Mouse (Mus musculus) ES-Bruce4 (cell line): ENCODE data around the gene BC037034. TPM values are rescaled to one million over a fixed set of nuclear protein-coding genes. Genes with fewer than 3 reads are reported as not detected.

Experiments used
- H3K27ac ChIP-seq: 2 replicates; pipeline ENCODE4 v1.5.1; 2012; ENCODE audit warnings: low read length, inconsistent platforms; ENCODE audit not compliant: insufficient read depth
- H3K27me3 ChIP-seq: 2 replicates; pipeline ENCODE4 v1.6.1; 2012; ENCODE audit warnings: mild to moderate bottlenecking, low read length, inconsistent platforms; ENCODE audit not compliant: control insufficient read depth, poor library complexity, insufficient read depth, severe bottlenecking
- H3K36me3 ChIP-seq: 2 replicates; pipeline ENCODE4 v1.6.1; 2012; ENCODE audit warnings: inconsistent platforms, mild to moderate bottlenecking, low read length, moderate library complexity; ENCODE audit not compliant: control insufficient read depth, poor library complexity, insufficient read depth, severe bottlenecking
- H3K4me1 ChIP-seq: one replicate; pipeline ENCODE4 v1.8.1; 2011; ENCODE audit warnings: low read length; ENCODE audit not compliant: control insufficient read depth, insufficient read depth
- H3K4me3 ChIP-seq: 2 replicates; pipeline ENCODE4 v1.5.1; 2011; ENCODE audit warnings: low read depth, mild to moderate bottlenecking, low read length
- H3K9ac ChIP-seq: 2 replicates; pipeline ENCODE4 v1.6.1; 2012; ENCODE audit warnings: low read depth, mild to moderate bottlenecking, inconsistent platforms; ENCODE audit not compliant: poor library complexity, severe bottlenecking
- H3K9me3 ChIP-seq: replicated peaks from 2 replicates; pipeline ENCODE4 v1.6.1; 2012; ENCODE audit warnings: mild to moderate bottlenecking, low read length, inconsistent platforms; ENCODE audit not compliant: control insufficient read depth, poor library complexity, insufficient read depth, severe bottlenecking
- CTCF ChIP-seq: IDR thresholded peaks from one replicate; pipeline ENCODE4 v1.8.1; 2011; ENCODE audit warnings: low read depth, low read length
- EP300 ChIP-seq: IDR thresholded peaks from 2 replicates; pipeline ENCODE4 v1.6.1; 2011; ENCODE audit warnings: low read depth, low read length; ENCODE audit not compliant: insufficient read depth
- POLR2A ChIP-seq: IDR thresholded peaks from one replicate; pipeline ENCODE4 v1.8.1; 2011; ENCODE audit warnings: low read length; ENCODE audit not compliant: insufficient read depth
- polyA plus RNA-seq: library from polyadenylated mRNA; stranded (reverse); fragments of >200 nt; gene quantifications from 2 replicates; pipeline ENCODE4 v1.2.4, GENCODE M21; 2011; ENCODE audit warnings: low read depth; ENCODE audit not compliant: missing spikeins, insufficient read depth, insufficient read length

Gene BC037034
- polyA plus RNA-seq, 1 experiment = 14.7 TPM

DNA sequence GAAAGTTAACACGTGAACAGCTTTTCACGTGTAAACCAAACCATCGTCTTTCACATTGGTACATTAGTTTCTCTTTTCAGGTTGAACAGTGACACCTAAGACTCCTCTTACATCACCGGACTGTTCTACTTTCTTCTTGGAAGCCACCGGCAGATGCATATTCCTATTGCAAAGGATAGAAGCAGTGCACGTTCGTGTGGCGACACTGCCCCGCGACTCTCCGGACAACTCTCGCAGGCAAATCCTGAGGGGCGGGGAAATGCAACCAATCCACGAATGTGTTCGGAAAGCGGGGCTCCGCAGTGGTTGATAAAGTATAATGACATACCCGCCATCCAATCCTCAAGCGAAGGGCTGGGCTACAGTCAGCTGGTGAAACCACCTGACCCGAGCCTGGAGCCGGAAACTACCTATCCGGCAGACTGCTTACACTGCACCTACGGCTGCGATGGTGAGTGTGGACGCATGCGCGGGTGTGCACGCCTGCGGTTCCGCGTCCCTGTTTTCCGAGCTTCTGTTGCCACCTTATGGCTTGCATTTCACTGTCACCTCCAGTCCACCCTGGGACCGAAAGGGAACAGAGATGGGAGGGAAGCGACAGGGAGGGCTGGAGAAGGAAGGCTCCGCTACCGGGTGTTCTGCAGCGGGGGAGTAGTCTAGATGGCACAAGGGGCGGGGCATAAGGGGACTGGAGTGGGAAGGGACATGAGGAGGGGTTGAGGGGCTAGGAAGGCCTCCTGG, 8.3 kb downstream of the BC037034 start, which contains the start of gene Lamtor4:
TSS of gene Lamtor4 (plus strand) at position 130 of the 741 bp plus-strand sequence.
- Histone ChIP-seq H3K36me3 (peaks cover 8% of the 10 kb centered on the region; the same call in 1 of the 2 replicates), H3K27ac (0 out of 2 replicates have a peak within 1 kb of the TSS, but pooled peaks have one; percentile 48), H3K9ac (peak within 1 kb of the TSS; percentile 57), H3K4me3 (peak within 1 kb of the TSS; percentile 96), H3K4me1 (no peaks in the 10 kb centered on the region), H3K27me3 (no peaks in the 10 kb centered on the region), H3K9me3 (no peaks in the 10 kb centered on the region)
- TF ChIP-seq CTCF = no peak
- peak; percentile 62 for TF ChIP-seq EP300
- peak; percentile 88 for TF ChIP-seq POLR2A

DNA sequence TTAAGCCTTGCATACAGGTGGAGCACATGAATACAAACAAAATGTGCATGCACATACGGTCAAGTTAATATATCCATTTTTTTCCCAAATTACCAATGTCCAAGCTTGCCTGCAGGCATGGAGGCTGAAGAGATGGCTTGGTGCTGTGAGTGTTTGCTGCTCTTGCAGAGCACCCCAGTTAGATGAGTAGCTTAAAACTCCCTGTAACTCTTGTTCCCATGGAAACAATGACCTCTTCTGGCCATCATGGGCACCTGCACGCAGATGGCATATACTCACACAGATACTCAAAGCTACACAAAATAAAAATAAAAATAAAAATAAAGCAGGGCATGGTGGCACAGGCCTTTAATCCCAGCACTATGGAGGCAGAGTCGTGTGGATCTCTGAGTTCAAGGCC, 10.8 kb downstream of the BC037034 start:
- Histone ChIP-seq H3K36me3 (no peaks in the 10 kb centered on the region), H3K4me1 (no peaks in the 10 kb centered on the region), H3K9ac (no peak overlapping the region), H3K4me3 (no peak overlapping the region), H3K27ac (no peak overlapping the region), H3K27me3 (no peaks in the 10 kb centered on the region), H3K9me3 (no peaks in the 10 kb centered on the region)
- no peak for TF ChIP-seq EP300
- TF ChIP-seq POLR2A = no peak
- no peak for TF ChIP-seq CTCF

DNA sequence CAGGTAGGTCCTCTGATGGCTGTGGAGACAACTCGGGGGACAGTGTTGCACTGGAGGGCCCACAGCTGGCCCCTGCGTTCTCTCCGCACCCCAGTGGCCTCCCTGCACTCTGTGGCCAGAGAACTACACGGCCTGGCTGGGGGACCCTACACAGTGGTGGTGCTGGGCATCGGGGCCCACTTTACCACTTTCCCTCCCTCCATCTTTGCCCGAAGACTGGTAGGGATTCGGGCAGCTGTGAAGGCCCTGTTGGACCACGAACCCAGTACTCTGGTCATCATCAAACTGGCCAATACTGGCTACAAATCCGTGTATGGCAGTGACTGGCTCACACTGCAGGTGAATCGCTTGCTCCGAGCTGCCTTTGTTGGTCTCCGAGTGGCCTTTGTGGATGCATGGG, 12.7 kb downstream of the BC037034 start:
- Histone ChIP-seq H3K36me3 (no peaks in the 10 kb centered on the region), H3K9ac (no peak overlapping the region), H3K27ac (no peak overlapping the region), H3K27me3 (no peaks in the 10 kb centered on the region), H3K4me1 (no peaks in the 10 kb centered on the region), H3K4me3 (no peak overlapping the region), H3K9me3 (no peaks in the 10 kb centered on the region)
- TF ChIP-seq POLR2A (no peak), CTCF (no peak), EP300 (no peak)

DNA sequence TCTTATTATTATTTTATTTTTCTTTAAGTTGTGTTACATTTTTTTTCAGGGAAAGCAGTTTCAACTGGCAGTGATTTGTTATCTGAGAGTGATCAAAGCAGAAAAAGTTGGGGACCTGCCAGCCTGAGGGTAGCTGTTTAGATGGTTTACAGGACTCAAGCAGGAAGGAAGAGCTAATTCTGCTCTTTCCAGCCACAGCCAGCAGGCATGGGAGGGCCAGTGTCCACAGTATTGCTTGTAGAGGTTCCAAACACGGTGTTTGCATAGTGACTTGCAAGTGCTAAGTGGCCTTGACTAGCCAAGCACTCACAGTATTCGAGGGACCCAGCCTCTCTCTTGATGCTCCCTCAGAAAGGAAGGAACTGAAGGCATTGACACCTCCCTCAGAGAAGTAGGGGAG, 22.3 kb downstream of the BC037034 start:
- H3K4me3 ChIP-seq = no peak overlapping the region
- no peaks in the 10 kb centered on the region for H3K27me3 ChIP-seq
- H3K27ac ChIP-seq = no peak overlapping the region
- no peak overlapping the region for H3K9ac ChIP-seq
- no peaks in the 10 kb centered on the region for H3K9me3 ChIP-seq
- H3K36me3 ChIP-seq = no peaks in the 10 kb centered on the region
- TF ChIP-seq EP300 (no peak), CTCF (no peak), POLR2A (no peak)
- no peaks in the 10 kb centered on the region for H3K4me1 ChIP-seq

DNA sequence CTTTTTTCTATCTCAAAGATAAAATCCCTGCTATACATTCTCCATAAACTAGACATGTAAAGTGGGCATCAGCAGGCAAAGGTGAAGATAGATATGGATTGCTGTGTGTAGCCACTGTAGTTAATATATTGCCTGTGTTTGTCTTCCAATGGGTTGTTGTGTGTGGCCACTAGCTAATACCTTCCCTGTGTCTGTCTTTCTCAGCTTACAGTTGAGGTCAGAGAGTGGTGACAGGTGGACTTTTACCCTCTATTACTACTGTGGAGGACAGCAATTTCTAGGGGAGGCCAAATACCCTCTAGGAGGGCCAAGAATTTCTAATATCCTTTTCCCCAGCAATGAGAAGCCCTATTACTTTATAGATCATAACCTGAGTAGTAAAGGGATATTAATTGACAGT, 29.6 kb downstream of the BC037034 start:
- no peak overlapping the region for H3K4me3 ChIP-seq
- H3K36me3 ChIP-seq = no peaks in the 10 kb centered on the region
- TF ChIP-seq CTCF (no peak), EP300 (no peak), POLR2A (no peak)
- H3K4me1 ChIP-seq = no peaks in the 10 kb centered on the region
- no peak overlapping the region for H3K9ac ChIP-seq
- no peaks in the 10 kb centered on the region for H3K27me3 ChIP-seq
- no peaks in the 10 kb centered on the region for H3K9me3 ChIP-seq
- no peak overlapping the region for H3K27ac ChIP-seq

DNA sequence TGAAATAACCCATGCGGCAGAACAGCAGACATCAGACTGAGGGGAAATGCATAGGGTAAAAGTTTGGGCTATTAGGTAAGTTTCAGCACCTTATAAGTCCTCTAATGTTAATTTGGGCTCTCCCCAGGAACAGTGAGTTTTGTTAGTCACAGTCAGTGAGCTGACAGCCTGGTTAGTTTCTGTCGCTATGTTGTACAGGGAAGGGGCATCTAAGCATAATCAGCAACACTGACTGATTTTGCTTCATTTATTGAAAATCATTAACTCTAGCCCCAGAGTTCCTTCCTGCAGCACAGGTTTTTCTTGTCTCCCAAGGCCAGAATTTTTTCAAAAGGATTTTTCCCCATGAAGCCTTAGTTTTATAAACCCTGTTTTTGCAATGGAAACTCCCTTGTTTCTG, 30.1 kb downstream of the BC037034 start:
- Histone ChIP-seq H3K4me3 (no peak overlapping the region), H3K4me1 (no peaks in the 10 kb centered on the region), H3K9ac (no peak overlapping the region), H3K27me3 (no peaks in the 10 kb centered on the region), H3K9me3 (no peaks in the 10 kb centered on the region), H3K36me3 (no peaks in the 10 kb centered on the region), H3K27ac (no peak overlapping the region)
- TF ChIP-seq EP300 (no peak), CTCF (no peak), POLR2A (no peak)
